Mouse (Mus musculus) E14TG2a.4 (cell line): ENCODE measurements around the gene Slco1c1.

Source experiments
- CTCF ChIP-seq: conservative IDR thresholded peaks from 2 replicates; pipeline ENCODE4 v1.5.1; 2014; ENCODE audit warnings: low read length
- NANOG ChIP-seq: IDR thresholded peaks from 2 replicates; pipeline ENCODE4 v1.6.1; 2014; ENCODE audit warnings: borderline replicate concordance, low read length, mixed read lengths

GRCm38 (mm10) chr6:141597037-141597436 is 72.9 kb downstream of the Slco1c1 start:
- TF ChIP-seq CTCF (no peak), NANOG (peak; percentile 80; the same call in 1 of the 2 replicates)
